Mouse (Mus musculus) bone marrow macrophage, adult 2 months (primary cell): Measurements from ENCODE around the gene Tfpi.

Source experiments
- CTCF ChIP-seq: IDR thresholded peaks from 2 replicates; pipeline ENCODE4 v1.5.1; 2012; ENCODE audit warnings: low read depth, mild to moderate bottlenecking, low read length, moderate library complexity
- POLR2A ChIP-seq: IDR thresholded peaks from 2 replicates; pipeline ENCODE4 v1.6.1; 2012; ENCODE audit warnings: mild to moderate bottlenecking, low read depth, low read length, borderline replicate concordance

- TF ChIP-seq CTCF (no peak), POLR2A (no peak)
Observed at GRCm38 (mm10) chr2:84493626-84494025, 17.1 kb upstream of the Tfpi start.
